Mouse (Mus musculus): ENCODE results near the gene Ybey.
A peak's percentile ranks its signal among the peaks of the same experiment; 100 is the strongest.

Ybey gene

DNA sequence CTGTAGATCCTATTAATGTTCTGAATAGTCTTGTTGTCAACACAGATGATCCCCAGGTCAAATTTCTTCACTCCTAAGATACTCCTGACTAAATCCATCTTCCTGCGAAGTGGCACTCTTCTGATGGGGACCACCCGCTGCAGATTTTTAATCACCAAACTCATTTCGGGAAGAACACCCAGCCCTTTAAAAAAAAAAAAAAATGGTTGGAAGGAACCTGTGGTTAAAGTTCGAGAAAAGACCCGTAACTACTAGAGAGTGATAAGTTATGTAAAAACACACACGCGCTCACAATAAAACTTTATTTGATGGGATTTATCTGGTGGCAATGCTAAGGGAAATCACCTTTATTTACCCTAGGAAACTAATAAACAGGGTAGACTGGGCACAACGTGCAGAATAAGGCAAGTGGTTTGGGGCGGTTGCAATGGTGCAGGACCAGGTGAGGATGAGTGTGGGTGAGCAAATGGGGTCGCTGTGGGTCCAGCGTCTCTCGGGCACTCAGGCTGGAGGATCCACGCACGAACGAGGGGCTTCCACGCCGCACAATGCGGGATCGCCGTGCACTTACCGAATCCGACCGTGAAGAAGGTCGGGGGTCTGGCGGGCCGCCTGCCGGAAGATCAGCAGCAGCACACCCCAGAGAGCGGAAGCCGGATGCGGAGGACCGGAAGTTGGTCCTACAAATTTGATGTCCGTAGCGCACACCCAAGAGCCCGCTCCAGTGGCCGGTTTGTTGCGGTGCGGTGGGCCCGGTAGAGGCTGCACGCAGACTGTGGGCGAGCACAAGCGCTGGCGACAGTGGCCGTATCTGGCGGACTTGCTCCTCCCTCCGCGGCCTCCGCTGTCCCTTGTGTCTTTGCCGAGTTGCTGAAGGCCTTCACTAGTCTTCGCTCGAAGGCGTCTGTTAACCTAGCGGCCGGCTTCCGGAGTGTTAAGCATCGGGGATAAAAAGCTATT, at the start of gene Ybey, which contains the start of gene Mcm3ap:
TSS of gene Ybey (minus strand) at position 912 of the 960 bp plus-strand sequence.
TSS of gene Mcm3ap (plus strand) at position 725 of the 960 bp plus-strand sequence.
- peak; percentile 81 to 88 for DNase-seq (ENCODE audit: low spot score in 2 of 2)

GRCm38 (mm10) chr10:76512965-76513583, 44.2 kb upstream of the Ybey start:
- DNase-seq (ENCODE audit: low spot score in 2 of 2): peak; percentile 70 to 80

- no peak for DNase-seq (ENCODE audit: low spot score in 2 of 2)
Observed at GRCm38 (mm10) chr10:76505865-76506264, 37.0 kb upstream of the Ybey start.

DNA sequence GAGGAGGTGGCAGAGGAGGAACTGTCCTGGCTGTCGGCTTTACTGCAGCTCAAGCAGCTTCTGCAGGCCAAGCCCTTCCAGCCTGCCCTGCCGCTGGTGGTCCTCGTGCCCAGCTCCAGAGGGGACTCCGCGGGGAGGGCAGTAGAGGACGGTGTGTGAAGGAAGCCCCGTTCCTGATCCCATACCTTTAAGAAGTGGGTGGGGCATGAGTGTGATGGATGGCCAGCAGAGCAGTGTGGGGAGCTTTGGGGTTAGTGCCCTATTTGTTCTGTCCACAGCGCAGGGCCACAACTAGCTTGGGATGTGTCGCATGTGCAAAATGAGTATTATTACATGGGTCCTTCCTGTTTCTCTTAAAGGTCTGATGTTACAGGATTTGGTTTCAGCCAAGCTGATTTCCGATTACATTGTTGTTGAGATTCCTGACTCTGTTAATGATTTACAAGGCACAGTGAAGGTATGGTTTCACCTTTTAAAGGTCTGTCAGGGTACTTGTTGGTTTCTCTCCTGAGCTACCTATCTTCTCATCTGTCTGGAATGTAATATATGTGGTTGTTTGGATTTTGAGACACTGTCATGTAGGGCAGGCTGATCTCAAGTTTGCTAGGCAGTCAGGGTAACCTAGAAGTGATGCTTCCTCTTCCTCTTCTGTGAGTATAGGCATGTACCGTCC, 35.5 kb upstream of the Ybey start:
- no peak for DNase-seq (ENCODE audit: low spot score in 2 of 2)

GRCm38 (mm10) chr10:76497522-76497921, 28.6 kb upstream of the Ybey start:
- DNase-seq (ENCODE audit: low spot score in 2 of 2): no peak

DNA sequence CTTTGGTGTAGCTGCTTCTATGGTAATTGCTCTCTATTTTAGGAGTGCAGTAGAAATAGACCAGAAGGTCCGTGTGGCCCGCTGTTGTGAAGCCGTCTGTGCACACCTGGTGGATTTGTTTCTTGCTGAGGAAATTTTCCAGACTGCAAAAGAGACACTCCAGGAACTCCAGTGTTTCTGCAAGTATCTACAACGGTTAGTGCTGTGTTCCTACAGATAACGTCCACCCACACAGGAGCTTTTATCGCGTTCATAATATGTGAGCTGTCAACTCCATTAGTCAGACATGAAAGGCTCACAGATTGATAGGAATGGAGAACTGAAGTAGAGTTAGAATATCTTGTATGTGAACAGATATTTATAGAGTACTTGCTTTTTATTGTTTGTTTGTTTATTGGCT, 27.5 kb upstream of the Ybey start:
- no peak for DNase-seq (ENCODE audit: low spot score in 2 of 2)

DNA sequence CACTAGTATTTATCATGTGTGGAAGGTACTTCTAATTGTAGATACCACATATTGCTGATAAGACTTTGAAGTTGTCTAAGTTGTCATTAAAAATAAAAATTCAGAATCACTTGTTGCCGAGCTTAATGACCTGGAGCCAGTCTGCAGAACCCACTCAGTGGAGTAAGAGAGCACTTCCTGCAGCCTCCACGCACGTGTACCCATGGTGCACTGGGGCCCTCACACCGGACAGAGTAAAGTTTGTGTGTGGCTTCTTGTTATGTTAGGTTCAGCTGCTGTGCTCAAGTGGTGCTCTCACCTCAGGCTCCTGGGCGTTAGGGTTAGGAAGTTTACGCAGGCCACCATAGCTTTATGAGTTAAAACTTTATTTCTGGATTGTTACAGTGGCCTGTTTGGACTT, 26.6 kb upstream of the Ybey start:
- no peak for DNase-seq (ENCODE audit: low spot score in 2 of 2)

GRCm38 (mm10) chr10:76493527-76493926, 24.6 kb upstream of the Ybey start:
- DNase-seq (ENCODE audit: low spot score in 2 of 2): no peak

GRCm38 (mm10) chr10:76489205-76489604, 20.3 kb upstream of the Ybey start:
- no peak for DNase-seq (ENCODE audit: low spot score in 2 of 2)

GRCm38 (mm10) chr10:76488265-76488664, 19.4 kb upstream of the Ybey start:
- DNase-seq (ENCODE audit: low spot score in 2 of 2): no peak

GRCm38 (mm10) chr10:76486302-76486701, 17.4 kb upstream of the Ybey start:
- no peak for DNase-seq (ENCODE audit: low spot score in 2 of 2)

DNA sequence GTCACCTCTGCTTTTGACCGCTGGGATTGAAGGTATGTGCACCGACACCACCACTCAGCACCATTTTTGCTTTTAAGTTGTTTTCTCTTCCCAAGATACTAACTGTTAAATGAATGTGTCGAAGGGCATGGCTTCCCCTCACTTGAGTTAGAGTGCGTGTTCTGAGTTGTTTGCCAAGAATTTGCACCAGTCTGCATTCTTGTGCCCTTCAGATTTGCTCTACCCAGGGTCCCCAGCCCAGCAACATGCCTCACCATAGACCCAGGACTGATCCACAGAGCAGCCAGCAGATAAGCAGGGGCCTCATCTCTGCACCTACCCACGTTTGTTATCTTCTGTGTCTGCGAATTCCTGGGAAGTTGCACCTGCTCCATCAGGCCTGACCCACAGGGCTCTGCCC, 12.6 kb upstream of the Ybey start:
- DNase-seq (ENCODE audit: low spot score in 2 of 2): no peak

DNA sequence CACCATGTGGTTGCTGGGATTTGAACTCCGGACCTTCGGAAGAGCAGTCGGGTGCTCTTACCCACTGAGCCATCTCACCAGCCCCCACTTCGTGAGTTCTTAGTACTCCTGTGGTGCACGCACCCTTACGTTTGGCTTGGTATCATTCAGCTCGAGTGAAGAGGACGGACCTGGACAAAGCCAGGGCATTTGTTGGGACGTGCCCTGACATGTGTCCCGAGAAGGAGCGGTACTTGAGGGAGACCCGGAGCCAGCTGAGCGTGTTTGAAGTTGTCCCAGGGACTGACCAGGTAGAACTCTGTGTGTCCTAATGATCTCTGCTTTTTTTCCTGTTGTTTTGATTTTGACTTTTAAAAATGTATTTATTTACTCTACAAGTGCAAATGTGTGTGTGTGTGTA, 11.9 kb upstream of the Ybey start:
- DNase-seq (ENCODE audit: low spot score in 2 of 2): no peak

GRCm38 (mm10) chr10:76473759-76474158, 4.8 kb upstream of the Ybey start:
- DNase-seq (ENCODE audit: low spot score in 2 of 2): no peak

DNA sequence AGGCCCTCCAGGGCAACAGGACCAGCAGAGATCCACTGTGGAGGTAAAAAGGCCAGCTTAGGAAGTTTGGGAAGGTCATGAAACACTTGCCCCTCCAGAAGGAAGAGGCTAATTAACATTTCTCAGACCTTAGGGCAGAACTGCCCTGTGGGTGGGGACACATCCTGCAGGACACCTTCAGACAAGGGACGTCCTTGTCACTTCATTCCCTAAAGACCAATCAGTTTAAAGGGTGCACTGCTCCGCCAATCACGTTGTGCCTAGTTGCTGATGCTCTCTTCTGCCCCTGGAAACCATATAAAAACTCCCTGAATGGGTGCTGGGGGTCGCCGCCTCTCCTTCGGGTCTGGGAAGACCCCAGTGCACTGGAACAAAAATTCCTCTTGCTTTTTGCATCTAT, 6.2 kb downstream of the Ybey start:
- DNase-seq (ENCODE audit: low spot score in 2 of 2): no peak

- no peak for DNase-seq (ENCODE audit: low spot score in 2 of 2)
Observed at GRCm38 (mm10) chr10:76462312-76462711, 6.6 kb downstream of the Ybey start.

- DNase-seq (ENCODE audit: low spot score in 2 of 2): no peak
Observed at GRCm38 (mm10) chr10:76461255-76461654, 7.7 kb downstream of the Ybey start.

- DNase-seq (ENCODE audit: low spot score in 2 of 2): peak; percentile 13 to 31
Observed at GRCm38 (mm10) chr10:76455289-76455688, 13.6 kb downstream of the Ybey start.

DNA sequence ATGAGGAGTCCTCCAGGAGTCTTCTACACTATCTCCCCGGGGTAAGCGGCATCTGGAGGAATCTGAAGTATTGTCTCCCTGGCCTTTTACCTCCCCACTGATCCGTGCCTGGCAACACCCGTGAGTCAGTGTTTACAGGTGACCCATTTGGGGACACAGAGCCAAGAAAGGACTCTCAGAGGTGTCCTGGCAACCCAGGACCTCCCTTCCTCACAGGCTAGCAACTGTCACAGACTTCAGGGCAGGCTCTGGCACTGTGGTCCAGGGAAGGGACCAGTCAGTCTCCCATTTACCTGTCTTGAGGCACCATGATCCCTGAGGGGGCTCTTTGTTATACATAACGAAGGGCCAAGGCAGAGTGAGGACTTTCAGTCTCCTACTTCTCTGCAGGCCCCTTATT, 20.1 kb downstream of the Ybey start, which contains the start of gene 2610028H24Rik:
TSS of gene 2610028H24Rik (plus strand) at position 231 of the 400 bp plus-strand sequence.
- no peak for DNase-seq (ENCODE audit: low spot score in 2 of 2)

DNA sequence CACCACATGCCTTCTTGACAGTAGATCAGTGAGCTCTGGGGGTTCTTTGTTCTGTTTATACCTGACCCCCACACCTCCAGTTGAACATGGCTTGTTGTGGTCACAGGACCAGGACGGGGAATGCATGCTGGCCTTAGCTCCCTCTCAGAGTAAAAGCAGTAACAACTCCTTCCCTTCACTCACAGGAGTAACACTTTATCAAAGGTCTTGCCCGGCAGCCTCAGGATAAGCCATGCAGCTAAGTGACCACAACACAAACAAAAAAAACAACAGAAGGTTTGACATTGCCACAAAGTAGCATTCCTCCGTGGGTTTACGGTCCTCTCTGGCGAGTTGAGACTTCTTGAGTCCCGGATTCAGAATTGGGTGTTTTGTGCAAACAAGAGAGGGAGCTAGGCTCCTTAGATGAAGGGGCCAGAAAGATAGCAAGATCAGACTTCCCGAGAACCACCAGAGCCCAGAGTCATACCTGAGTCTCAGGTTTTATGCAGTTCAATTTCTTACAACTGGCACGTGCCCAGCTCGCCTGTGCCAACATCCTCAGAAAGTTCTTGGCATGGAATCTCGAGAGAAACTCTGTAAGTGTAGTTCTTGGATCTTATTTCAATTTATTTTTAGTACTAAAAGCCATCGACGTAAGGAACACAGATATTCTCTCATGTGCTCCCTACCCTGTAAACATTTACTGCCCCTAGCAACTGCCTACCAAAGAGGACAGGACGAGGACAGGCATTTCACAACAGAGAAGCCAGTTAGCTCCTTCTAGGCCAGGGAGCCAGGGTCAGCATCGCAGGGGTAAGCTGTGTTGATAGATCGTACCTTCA, 21.3 kb downstream of the Ybey start:
- no peak for DNase-seq (ENCODE audit: low spot score in 2 of 2)

- no peak for DNase-seq (ENCODE audit: low spot score in 2 of 2)
Observed at GRCm38 (mm10) chr10:76445996-76446681, 22.8 kb downstream of the Ybey start.
